Mouse (Mus musculus) olfactory bulb, adult 2 months (tissue): Measurements from ENCODE around the gene Gm3417.
"Not testable (repeated sequence)": the region's sequence is repeated elsewhere in the genome, so short reads cannot be mapped to it uniquely, and the experiment has no call there.

Source experiments
- CTCF ChIP-seq: fragments of 200-500 bp; IDR thresholded peaks from 2 replicates; pipeline ENCODE4 v1.5.1; 2012; ENCODE audit warnings: low read depth, mild to moderate bottlenecking, low read length, moderate library complexity; ENCODE audit not compliant: insufficient read depth
- POLR2A ChIP-seq: fragments of 200-500 bp; IDR thresholded peaks from 2 replicates; pipeline ENCODE4 v1.6.1; 2012; ENCODE audit warnings: mild to moderate bottlenecking, low read depth, low read length, moderate library complexity; ENCODE audit not compliant: insufficient read depth

- TF ChIP-seq CTCF, POLR2A: not testable (repeated sequence)
Observed at GRCm38 (mm10) chr17:14992522-14993138, 14.0 kb upstream of the Gm3417 start.
